Mouse (Mus musculus) adrenal gland, postnatal 25 days (tissue): ENCODE measurements around the gene Hbb-y. TPM values are rescaled to one million over a fixed set of nuclear protein-coding genes. Genes with fewer than 3 reads are reported as not detected.
"Not testable (repeated sequence)": the region's sequence is repeated elsewhere in the genome, so short reads cannot be mapped to it uniquely, and the experiment has no call there.

Source experiments
- DNase-seq: peaks from one replicate; pipeline ENCODE4 v3.0.0; 2021; ENCODE audit warnings: mixed read lengths
- total RNA-seq: library from RNA; stranded (reverse); gene quantifications from 2 replicates; pipeline ENCODE4 v1.2.3, GENCODE M21; 2021

The Hbb-y gene
- total RNA-seq, 1 experiment from 2014 or later: not detected

DNA sequence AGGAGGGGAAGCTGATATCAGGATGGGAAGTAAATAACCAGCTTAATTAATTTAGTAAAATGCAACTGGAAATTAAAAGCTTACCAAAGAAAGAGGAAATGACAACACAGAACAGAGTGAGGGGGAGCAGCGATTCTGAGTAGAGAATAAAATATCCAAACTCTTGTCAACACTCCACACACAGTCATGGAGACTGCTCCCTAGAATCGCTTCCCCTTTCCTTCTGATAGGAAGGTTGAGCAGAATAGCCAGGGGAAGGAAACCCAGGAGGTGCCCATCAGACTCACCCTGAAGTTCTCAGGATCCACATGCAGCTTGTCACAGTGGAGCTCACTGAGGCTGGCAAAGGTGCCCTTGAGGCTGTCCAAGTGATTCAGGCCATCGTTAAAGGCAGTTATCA, 39.9 kb downstream of the Hbb-y start:
- DNase-seq: not testable (repeated sequence)

GRCm38 (mm10) chr7:103812174-103812573, 40.8 kb downstream of the Hbb-y start:
- no peak for DNase-seq

GRCm38 (mm10) chr7:103811223-103811845, 41.7 kb downstream of the Hbb-y start:
- no peak for DNase-seq

GRCm38 (mm10) chr7:103810746-103811145, 42.3 kb downstream of the Hbb-y start:
- DNase-seq: no peak

GRCm38 (mm10) chr7:103810296-103810695, 42.7 kb downstream of the Hbb-y start:
- no peak for DNase-seq

DNA sequence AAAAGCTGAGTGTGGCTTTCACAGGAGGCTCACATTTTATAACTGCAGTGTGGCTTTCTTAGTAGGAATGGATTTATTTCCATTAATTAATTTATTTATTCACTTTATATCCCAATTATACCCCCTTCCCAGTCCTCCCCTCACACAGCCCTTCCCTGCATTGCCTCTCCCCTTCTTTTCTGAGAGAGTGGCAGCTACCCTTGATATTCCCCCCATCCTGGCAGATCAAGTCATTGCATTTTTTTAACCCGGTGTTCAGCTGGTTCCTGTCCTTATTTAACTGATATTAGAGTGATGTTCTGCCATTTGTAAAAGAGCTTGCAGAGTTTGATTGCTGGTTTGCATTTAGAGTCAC, 43.2 kb downstream of the Hbb-y start:
- DNase-seq: no peak

DNA sequence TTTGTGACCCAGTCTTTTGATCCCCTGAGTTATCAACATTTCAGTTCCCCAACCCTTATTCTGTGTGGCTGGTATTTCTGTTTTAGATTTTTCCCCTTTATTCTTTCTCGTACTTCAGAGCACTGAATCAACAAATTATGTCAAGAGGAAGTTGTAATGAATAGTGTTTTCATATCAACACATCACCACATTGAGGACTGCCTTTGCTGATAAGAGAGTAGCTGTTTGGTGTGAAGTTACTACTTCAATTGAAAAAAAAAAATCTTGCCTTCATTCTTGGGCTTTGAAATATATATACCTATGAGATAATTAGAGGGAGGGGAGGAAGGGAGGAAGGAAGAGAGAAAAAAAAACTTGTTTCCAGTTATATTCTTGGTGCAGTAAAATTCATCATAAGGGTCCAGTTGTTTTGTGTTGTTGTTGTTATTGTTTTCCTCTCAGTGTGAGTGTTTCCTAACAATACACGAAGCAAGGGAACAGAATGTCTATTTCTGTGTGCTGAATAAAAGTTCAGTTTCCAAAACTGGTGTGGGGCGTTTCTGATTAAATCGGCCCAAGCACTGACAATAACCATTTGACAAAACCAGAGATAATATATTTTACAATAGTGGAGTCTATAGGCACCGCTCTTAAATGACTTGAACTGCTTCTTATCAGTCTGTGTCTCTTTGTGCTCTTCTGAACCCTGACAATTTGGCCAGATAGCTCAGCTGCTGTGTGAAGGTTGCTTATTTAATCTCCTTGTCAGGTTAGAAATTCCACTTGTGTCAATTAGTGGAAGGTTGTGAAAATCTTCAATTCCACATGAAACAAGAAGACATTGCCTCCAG, 43.8 kb downstream of the Hbb-y start:
- DNase-seq: no peak

DNA sequence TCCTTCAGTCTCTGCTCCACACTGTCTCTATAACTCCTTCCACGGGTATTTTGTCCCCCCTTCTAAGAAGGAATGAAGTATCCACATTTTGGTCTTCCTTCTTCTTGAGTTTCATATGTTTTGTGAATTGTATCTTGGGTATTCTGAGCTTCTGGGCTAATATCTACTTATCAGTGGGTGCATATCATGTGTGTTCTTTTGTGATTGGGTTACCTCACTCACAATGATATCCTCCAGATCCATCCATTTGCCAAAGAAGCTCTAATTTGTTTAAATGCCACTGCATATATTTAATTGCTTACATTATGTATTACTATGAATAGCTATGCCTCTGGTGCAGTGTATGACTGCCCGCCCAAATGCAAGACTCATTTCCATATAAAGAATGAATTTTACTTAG, 44.9 kb downstream of the Hbb-y start:
- not testable (repeated sequence) for DNase-seq

GRCm38 (mm10) chr7:103806856-103807255, 46.2 kb downstream of the Hbb-y start:
- DNase-seq: no peak

Other genes with a start within 250 kb of the Hbb-y start
- not detected in 2 replicates for gene Olfr620, start 240.7 kb downstream of the Hbb-y start, total RNA-seq
- not detected in 2 replicates for gene Olfr622, start 210.5 kb downstream of the Hbb-y start, total RNA-seq
- not detected in 2 replicates for gene Olfr623, start 189.5 kb downstream of the Hbb-y start, total RNA-seq
- gene Olfr624, start 182.0 kb downstream of the Hbb-y start, total RNA-seq: 0.06 TPM in 1 of 2 replicates, not detected in the other
- gene Olfr625-ps1, start 170.5 kb downstream of the Hbb-y start, total RNA-seq: not detected in 2 replicates
- not detected in 2 replicates for gene Olfr243, start 138.5 kb downstream of the Hbb-y start, total RNA-seq
- not detected in 2 replicates for gene Olfr628, start 122.8 kb downstream of the Hbb-y start, total RNA-seq
- not detected in 2 replicates for gene Olfr629, start 108.3 kb downstream of the Hbb-y start, total RNA-seq
- gene Olfr630, start 95.9 kb downstream of the Hbb-y start, total RNA-seq: not detected in 2 replicates
- not detected in 2 replicates for gene Olfr69, start 81.6 kb downstream of the Hbb-y start, total RNA-seq
- gene Olfr68, start 73.5 kb downstream of the Hbb-y start, total RNA-seq: not detected in 2 replicates
- gene Olfr67, start 61.4 kb downstream of the Hbb-y start, total RNA-seq: not detected in 2 replicates
- gene Hbb-bt, start 39.2 kb downstream of the Hbb-y start, total RNA-seq: 217 and 281 TPM in 2 replicates
- gene Hbb-bs, start 25.1 kb downstream of the Hbb-y start, total RNA-seq: 2,100 and 2,179 TPM in 2 replicates
- not detected in 2 replicates for gene Hbb-bh2, start 12.7 kb downstream of the Hbb-y start, total RNA-seq
- gene Hbb-bh1, start 10.1 kb downstream of the Hbb-y start, total RNA-seq: not detected in 2 replicates
- gene Olfr66, start 33.0 kb upstream of the Hbb-y start, total RNA-seq: not detected in 2 replicates
- not detected in 2 replicates for gene Olfr64, start 41.3 kb upstream of the Hbb-y start, total RNA-seq
- gene Olfr65, start 50.3 kb upstream of the Hbb-y start, total RNA-seq: not detected in 2 replicates
- not detected in 2 replicates for gene Olfr631, start 75.6 kb upstream of the Hbb-y start, total RNA-seq
- not detected in 2 replicates for gene Olfr632, start 81.1 kb upstream of the Hbb-y start, total RNA-seq
- not detected in 2 replicates for gene Olfr633, start 91.2 kb upstream of the Hbb-y start, total RNA-seq
- 0.06 TPM in 1 of 2 replicates, not detected in the other for gene Olfr635, start 117.9 kb upstream of the Hbb-y start, total RNA-seq
- not detected in 2 replicates for gene Olfr638, start 145.5 kb upstream of the Hbb-y start, total RNA-seq
- gene Olfr639, start 164.1 kb upstream of the Hbb-y start, total RNA-seq: 0.06 TPM in 1 of 2 replicates, not detected in the other
- not detected in 2 replicates for gene Olfr640, start 172.4 kb upstream of the Hbb-y start, total RNA-seq
- gene Olfr641, start 182.2 kb upstream of the Hbb-y start, total RNA-seq: not detected in 2 replicates
- gene Olfr642, start 199.4 kb upstream of the Hbb-y start, total RNA-seq: not detected in 2 replicates
- gene 4930516K23Rik, start 208.2 kb upstream of the Hbb-y start, total RNA-seq: not detected in 2 replicates
- gene Olfr644, start 218.7 kb upstream of the Hbb-y start, total RNA-seq: not detected in 2 replicates
- gene Olfr645, start 232.2 kb upstream of the Hbb-y start, total RNA-seq: not detected in 2 replicates